Mouse (Mus musculus) adrenal gland, adult 8-10 months (tissue): ENCODE measurements around the gene Adamts7. TPM values are rescaled to one million over a fixed set of nuclear protein-coding genes. Genes with fewer than 3 reads are reported as not detected.

Experiments
- total RNA-seq, 4 experiments: library from RNA; stranded (reverse); gene quantifications; 2 replicates each; pipeline ENCODE4 v1.2.4; 2022

Gene Adamts7
- total RNA-seq, 4 experiments from 2014 or later: 4.9 to 6.2 (median 5.7) TPM

Other genes with a start within 250 kb of the Adamts7 start
- gene Ctsh, start 108.9 kb upstream of the Adamts7 start, total RNA-seq: 100 to 1,000 TPM; 176 to 258 (median 215) TPM
- 100 to 1,000 TPM; 379 to 403 (median 391) TPM for gene Morf4l1, start 48.3 kb upstream of the Adamts7 start, total RNA-seq
- gene Tbc1d2b, start 107.7 kb downstream of the Adamts7 start, total RNA-seq: 10 to 100 TPM; 28.0 to 49.4 (median 37.7) TPM